Mouse (Mus musculus): Measurements from ENCODE around the gene Uba3.

GRCm38 (mm10) chr6:97227067-97227847 is 21.8 kb upstream of the Uba3 start:
- no peak for TF ChIP-seq CTCF (IDR thresholded peaks at IDR 0.05; ENCODE audit: low read depth)
- no peak for TF ChIP-seq EP300 (IDR thresholded peaks at IDR 0.05; ENCODE audit: low read depth)

Measured in liver, postnatal 0 days (tissue).